Mouse (Mus musculus) CD4-positive, CD25-positive, alpha-beta regulatory T cell, adult 2 months (primary cell): Measurements from ENCODE around the gene Gm49403.

Experiments used
- DNase-seq: peaks from one replicate; pipeline ENCODE4 v3.0.0-alpha.2; 2012; ENCODE audit warnings: low read depth, low spot score

Gm49403 gene

GRCm38 (mm10) chr19:8911810-8912209, 28.1 kb downstream of the Gm49403 start:
- no peak for DNase-seq

GRCm38 (mm10) chr19:8914212-8914611, 30.5 kb downstream of the Gm49403 start:
- no peak for DNase-seq

DNA sequence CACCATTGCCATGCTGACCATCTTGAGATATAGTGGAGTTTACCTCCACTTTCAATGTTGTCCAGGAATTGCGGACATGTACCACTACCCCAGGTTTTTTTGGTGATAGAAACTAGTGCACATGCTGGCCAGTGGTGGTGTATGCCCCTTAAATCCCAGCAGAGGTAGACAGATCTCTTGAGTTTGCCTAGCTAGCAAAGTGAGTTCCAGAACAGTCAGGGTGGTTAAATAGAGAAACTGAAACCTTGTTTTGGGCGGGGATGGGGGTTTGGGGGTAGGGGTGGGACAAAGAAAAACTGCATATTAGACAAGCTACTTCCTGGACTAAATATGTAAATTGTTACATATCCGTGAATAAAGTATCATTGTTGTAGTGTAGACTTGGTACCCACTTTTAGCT, 35.3 kb downstream of the Gm49403 start:
- peak; percentile 46 for DNase-seq

DNA sequence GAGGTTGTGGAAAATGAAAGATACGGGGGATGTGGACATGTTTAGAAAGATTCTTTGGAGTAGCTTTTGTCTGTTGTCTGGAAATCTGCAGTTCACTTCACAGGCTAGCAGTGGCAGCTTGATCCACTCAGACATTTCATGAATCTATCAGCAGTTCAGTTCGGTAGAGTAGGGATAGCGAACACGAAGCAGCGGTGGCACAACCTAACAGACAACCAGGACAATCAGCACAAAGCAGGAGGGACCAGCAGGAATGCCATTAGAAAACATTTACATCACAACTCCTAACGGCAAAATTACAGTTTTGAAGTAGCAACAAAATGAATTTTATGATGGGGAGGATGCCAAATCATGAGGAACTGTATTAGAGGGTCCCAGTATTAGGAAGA, 35.9 kb downstream of the Gm49403 start:
- peak; percentile 28 for DNase-seq

- DNase-seq = peak; percentile 85
Measured at GRCm38 (mm10) chr19:8920073-8920736, 36.5 kb downstream of the Gm49403 start, which contains the start of gene B3gat3. Gene B3gat3 (plus strand): TSS chr19:8920374.

DNA sequence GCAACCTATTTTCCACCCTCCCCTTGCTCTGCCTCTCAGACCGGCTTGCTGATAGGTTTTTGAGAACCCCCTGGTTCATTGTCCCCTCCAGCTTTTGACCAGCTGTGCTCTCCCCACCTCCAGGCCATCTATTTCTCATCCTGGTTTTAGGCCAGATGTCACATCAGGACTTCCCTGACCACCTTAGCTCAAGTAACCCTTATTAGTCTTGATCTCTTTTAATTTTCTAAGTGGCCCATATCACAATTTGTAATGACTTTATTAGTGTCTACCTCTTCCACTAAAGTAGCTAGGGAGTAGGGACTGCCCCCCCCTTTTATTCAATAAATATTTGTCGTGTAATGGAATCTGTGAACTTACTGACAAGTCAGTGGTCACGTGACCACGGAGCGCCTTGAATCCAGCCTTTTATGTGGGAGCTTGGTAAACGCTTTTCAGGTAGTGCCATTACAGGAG, 37.1 kb downstream of the Gm49403 start:
- DNase-seq = peak; percentile 80

GRCm38 (mm10) chr19:8921741-8922140, 38.0 kb downstream of the Gm49403 start:
- peak; percentile 35 for DNase-seq

GRCm38 (mm10) chr19:8926766-8927165, 43.0 kb downstream of the Gm49403 start:
- peak; percentile 40 for DNase-seq

- no peak for DNase-seq
Measured at GRCm38 (mm10) chr19:8927891-8928525, 44.3 kb downstream of the Gm49403 start.

DNA sequence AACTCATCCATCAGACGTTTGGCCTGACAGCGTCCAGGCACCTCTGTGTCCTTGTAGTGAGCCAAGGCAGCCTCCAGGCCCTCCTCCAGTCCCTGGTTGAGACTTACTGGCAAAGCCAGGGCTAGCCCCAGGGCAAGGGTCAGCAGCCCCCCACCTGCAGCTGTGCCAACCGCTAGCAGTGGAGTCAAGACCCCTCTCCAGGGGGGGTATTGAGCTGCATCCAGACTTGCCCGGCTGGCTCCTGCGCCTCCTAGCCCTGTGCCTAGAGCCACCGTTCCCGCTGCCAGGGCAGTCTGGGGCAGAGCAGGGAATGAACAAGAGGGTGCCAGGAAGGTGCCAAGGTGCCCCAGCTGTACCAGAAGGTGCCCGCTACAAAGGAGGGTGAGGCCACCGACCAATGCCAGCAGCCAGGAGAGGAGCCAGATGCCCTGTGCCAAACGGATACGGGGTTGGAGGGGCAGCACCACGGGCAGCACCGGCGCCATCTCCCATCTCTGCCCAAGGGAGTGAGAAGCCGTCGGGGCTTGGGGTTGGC, 45.0 kb downstream of the Gm49403 start:
- no peak for DNase-seq

- DNase-seq = peak; percentile 86
Measured at GRCm38 (mm10) chr19:8929224-8930088, 45.7 kb downstream of the Gm49403 start, which contains the start of the genes Rom1 and Eml3. Gene Rom1 (minus strand): TSS chr19:8929356. Gene Eml3 (plus strand): TSS chr19:8929552.

DNA sequence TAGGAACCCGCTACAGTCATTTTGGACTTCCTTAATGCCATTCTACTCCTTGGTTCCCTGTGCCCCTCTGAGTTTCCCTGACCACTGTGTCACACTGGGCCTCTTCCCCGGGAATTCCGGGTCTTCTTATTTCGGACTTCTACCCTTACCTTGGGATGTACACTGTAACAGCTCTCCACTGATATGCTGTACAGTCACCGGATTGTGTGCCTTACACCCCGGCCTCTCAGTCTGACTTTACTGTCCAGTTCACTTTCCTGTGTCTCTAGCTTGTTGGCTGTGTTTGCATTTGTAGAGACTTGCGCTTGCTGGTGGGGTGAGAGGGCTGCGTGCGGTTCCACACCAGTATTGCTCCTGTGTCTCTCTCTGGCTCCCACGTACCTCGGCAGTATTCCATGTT, 46.4 kb downstream of the Gm49403 start:
- peak; percentile 15 for DNase-seq

GRCm38 (mm10) chr19:8930771-8931170, 47.0 kb downstream of the Gm49403 start:
- DNase-seq = no peak

- DNase-seq = no peak
Measured at GRCm38 (mm10) chr19:8936736-8937135, 53.0 kb downstream of the Gm49403 start.
